Mouse (Mus musculus) 416B (cell line): ENCODE results near the gene Mroh3.

Experiments
- DNase-seq: peaks from one replicate; pipeline ENCODE4 v3.0.0; 2011; ENCODE audit warnings: low read depth

The Mroh3 gene

GRCm38 (mm10) chr1:136212803-136213202, at the start of gene Mroh3:
Mroh3 (minus strand) TSS chr1:136212828.
- peak; percentile 52 for DNase-seq

GRCm38 (mm10) chr1:136260635-136261238, 48.1 kb upstream of the Mroh3 start, which contains the start of gene Gpr25:
Gpr25 (minus strand) TSS chr1:136260873.
- DNase-seq, result no peak

- no peak for DNase-seq
These were observed 47.4 kb upstream of the Mroh3 start for GRCm38 (mm10) chr1:136259893-136260634.

- DNase-seq, result no peak
These were observed 46.9 kb upstream of the Mroh3 start for GRCm38 (mm10) chr1:136259543-136259892.

- DNase-seq, result no peak
These were observed 45.9 kb upstream of the Mroh3 start for GRCm38 (mm10) chr1:136258495-136258894.

GRCm38 (mm10) chr1:136255657-136256056, 43.0 kb upstream of the Mroh3 start:
- no peak for DNase-seq

- DNase-seq, result peak; percentile 90
These were observed 42.5 kb upstream of the Mroh3 start for GRCm38 (mm10) chr1:136255174-136255573.

- peak; percentile 51 for DNase-seq
These were observed 42.0 kb upstream of the Mroh3 start for GRCm38 (mm10) chr1:136254503-136255065.

GRCm38 (mm10) chr1:136253472-136253871, 40.8 kb upstream of the Mroh3 start:
- no peak for DNase-seq

GRCm38 (mm10) chr1:136249662-136250061, 37.0 kb upstream of the Mroh3 start:
- peak; percentile 52 for DNase-seq

- peak; percentile 49 for DNase-seq
These were observed 34.8 kb upstream of the Mroh3 start for GRCm38 (mm10) chr1:136247393-136247792.

- no peak for DNase-seq
These were observed 31.8 kb upstream of the Mroh3 start for GRCm38 (mm10) chr1:136244469-136244868.

- DNase-seq, result no peak
These were observed 29.2 kb upstream of the Mroh3 start for GRCm38 (mm10) chr1:136241801-136242200.

- DNase-seq, result no peak
These were observed 25.9 kb upstream of the Mroh3 start for GRCm38 (mm10) chr1:136238495-136238894.

GRCm38 (mm10) chr1:136234595-136235092, 22.0 kb upstream of the Mroh3 start:
- DNase-seq, result no peak

- no peak for DNase-seq
These were observed 21.4 kb upstream of the Mroh3 start, which contains the start of gene Inava for GRCm38 (mm10) chr1:136233892-136234594. Inava (minus strand) TSS chr1:136234264.

- no peak for DNase-seq
These were observed 20.6 kb upstream of the Mroh3 start for GRCm38 (mm10) chr1:136232986-136233790.

GRCm38 (mm10) chr1:136232285-136232926, 19.8 kb upstream of the Mroh3 start:
- no peak for DNase-seq

- no peak for DNase-seq
These were observed 19.0 kb upstream of the Mroh3 start for GRCm38 (mm10) chr1:136231596-136231995.

- DNase-seq, result no peak
These were observed 17.6 kb upstream of the Mroh3 start for GRCm38 (mm10) chr1:136230201-136230600.

- no peak for DNase-seq
These were observed 16.4 kb upstream of the Mroh3 start for GRCm38 (mm10) chr1:136229040-136229373.
